10 mouse cellular contexts compared by ENCODE assay signal in genomic region chr7:142278183-142278582, GRCm38 (mm10). TPM values are rescaled to one million over a fixed set of nuclear protein-coding genes. Genes with fewer than 3 reads are reported as not detected.
DNase-seq lines count a peak whose midpoint lies in the region; ATAC-seq and TF ChIP-seq lines count a peak whose summit lies in the region.
"Not testable (repeated sequence)": the region's sequence is repeated elsewhere in the genome, so short reads cannot be mapped to it uniquely, and the experiment has no call there.
"Had no signal": no experiment of that assay in that cellular context is flagged by ENCODE, and none has a peak within 500 bp of the region (broad histone marks: within the 10 kb centered on the region; RNA-seq: fewer than 3 reads in every experiment).

No protein-coding gene starts in this region.

- not testable (repeated sequence) for H3K9me3 ChIP-seq in embryonic facial prominence, embryonic 10.5 days; heart, embryonic 10.5 days

- H3K36me3 ChIP-seq in embryonic facial prominence, embryonic 10.5 days (replicated peaks); heart, embryonic 10.5 days; testis, adult 2 months (ENCODE audit: control insufficient read depth, insufficient read depth, low read length): not testable (repeated sequence)

- H3K27ac ChIP-seq in bone marrow, adult 2 months (ENCODE audit: control insufficient read depth, insufficient read depth, low read depth, low read length, poor library complexity); embryonic facial prominence, embryonic 10.5 days (replicated peaks); heart, embryonic 10.5 days; testis, adult 2 months (ENCODE audit: control insufficient read depth, insufficient read depth, low read depth, low read length): not testable (repeated sequence)

- peak; percentile 61 for TF ChIP-seq CTCF in bone marrow, adult 2 months (IDR thresholded peaks at IDR 0.05; ENCODE audit: control insufficient read depth, insufficient read depth, low read length)
- peak; percentile 67; the same call in 1 of the 2 replicates for TF ChIP-seq CTCF in testis, adult 2 months (IDR thresholded peaks at IDR 0.05; ENCODE audit: control insufficient read depth, insufficient read depth, insufficient replicate concordance, low read depth, low read length)

- DNase-seq in CD4-positive, CD25-positive, alpha-beta regulatory T cell, adult 2 months (ENCODE audit: low read depth, low spot score), result peak; percentile 72
- DNase-seq in embryonic facial prominence, embryonic 10.5 days (ENCODE audit: low spot score), result peak; percentile 73
- DNase-seq in heart, embryonic 10.5 days (ENCODE audit: low spot score), result peak; percentile 81
- peak; percentile 65 to 77 for DNase-seq in kidney, postnatal 25 days
- DNase-seq in lung, adult 18-20 months, result peak; percentile 60 to 63

- not testable (repeated sequence) for TF ChIP-seq POLR2A in bone marrow, adult 2 months (IDR thresholded peaks at IDR 0.05; ENCODE audit: borderline replicate concordance, control insufficient read depth, low read depth, low read length); testis, adult 2 months (IDR thresholded peaks at IDR 0.05; ENCODE audit: control insufficient read depth, low read depth, low read length)

- not testable (repeated sequence) for H3K4me1 ChIP-seq in bone marrow, adult 2 months (ENCODE audit: control insufficient read depth, insufficient read depth, low read length); embryonic facial prominence, embryonic 10.5 days; testis, adult 2 months (ENCODE audit: control insufficient read depth, insufficient read depth, low read length)
- H3K4me1 ChIP-seq in heart, embryonic 10.5 days, result peaks cover 38% of the 10 kb centered on the region

- H3K27me3 ChIP-seq in embryonic facial prominence, embryonic 10.5 days (replicated peaks; ENCODE audit: low read depth, poor library complexity, severe bottlenecking), result peaks cover 17% of the 10 kb centered on the region
- not testable (repeated sequence) for H3K27me3 ChIP-seq in heart, embryonic 10.5 days (ENCODE audit: insufficient read depth, poor library complexity, severe bottlenecking); testis, adult 2 months (ENCODE audit: control insufficient read depth, insufficient read depth, low read length)

- not testable (repeated sequence) for H3K4me3 ChIP-seq in bone marrow, adult 2 months (replicated peaks; ENCODE audit: control insufficient read depth, low read depth, low read length); embryonic facial prominence, embryonic 10.5 days; heart, embryonic 10.5 days; testis, adult 2 months (ENCODE audit: control insufficient read depth, low read depth, low read length)

- peak; percentile 65; the same call in 1 of the 2 replicates for ATAC-seq in neutrophil, adult 5-6 weeks (ENCODE audit: extremely low read depth, insufficient number of reproducible peaks, low FRiP score, poor library complexity, severe bottlenecking)

- WGBS in bone marrow, adult 2 months, result 0% methylated on average over 3 of the region's 3 CpGs
- 1% methylated on average over 3 of the region's 3 CpGs for WGBS in embryonic facial prominence, embryonic 10.5 days
- WGBS in heart, embryonic 10.5 days, result 1% methylated on average over 3 of the region's 3 CpGs

RNA-seq across cellular contexts. Expression of gene Gm4559, which starts 4.0 kb away (rescaled TPM):
- polyA plus RNA-seq in bone marrow, adult 2 months (2011; ENCODE audit: insufficient read depth, insufficient read length, low replicate concordance, missing spikeins), result not detected in 2 replicates
- polyA plus RNA-seq in embryonic facial prominence, embryonic 10.5 days (2016; fragmentation: Nextera tagmentation; extraction: Ambion mirVana), result not detected in 2 replicates
- not detected in 2 replicates for polyA plus RNA-seq in heart, embryonic 10.5 days (2016; fragmentation: Nextera tagmentation; extraction: Ambion mirVana)
- total RNA-seq in neutrophil, adult 5-6 weeks (2017), result not detected in 2 replicates
- polyA plus RNA-seq in testis, adult 2 months (2012; rRNA removed), result not detected in 2 replicates
- polyA plus RNA-seq: heart, embryonic 12.5 days; lung, embryonic 15.5 days had no signal

RNA-seq across cellular contexts. Expression of gene Krtap5-1, which starts 18.7 kb away (rescaled TPM):
- not detected in 2 replicates for polyA plus RNA-seq in bone marrow, adult 2 months (2011; ENCODE audit: insufficient read depth, insufficient read length, low replicate concordance, missing spikeins)
- polyA plus RNA-seq in embryonic facial prominence, embryonic 10.5 days (2016; fragmentation: Nextera tagmentation; extraction: Ambion mirVana), result not detected in 2 replicates
- polyA plus RNA-seq in heart, embryonic 10.5 days (2016; fragmentation: Nextera tagmentation; extraction: Ambion mirVana), result not detected in 2 replicates
- total RNA-seq in neutrophil, adult 5-6 weeks (2017), result not detected in 2 replicates
- polyA plus RNA-seq in testis, adult 2 months (2012; rRNA removed), result not detected in 2 replicates
- polyA plus RNA-seq: heart, embryonic 12.5 days; lung, embryonic 15.5 days had no signal

RNA-seq across cellular contexts. Expression of gene Gm2431, which starts 20.0 kb away (rescaled TPM):
- polyA plus RNA-seq in bone marrow, adult 2 months (2011; ENCODE audit: insufficient read depth, insufficient read length, low replicate concordance, missing spikeins), result not detected in 2 replicates
- polyA plus RNA-seq in embryonic facial prominence, embryonic 10.5 days (2016; fragmentation: Nextera tagmentation; extraction: Ambion mirVana), result not detected in 2 replicates
- polyA plus RNA-seq in heart, embryonic 10.5 days (2016; fragmentation: Nextera tagmentation; extraction: Ambion mirVana), result not detected in 2 replicates
- not detected in 2 replicates for total RNA-seq in neutrophil, adult 5-6 weeks (2017)
- not detected in 2 replicates for polyA plus RNA-seq in testis, adult 2 months (2012; rRNA removed)
- polyA plus RNA-seq: heart, embryonic 12.5 days; lung, embryonic 15.5 days had no signal

RNA-seq across cellular contexts. Expression of gene Krtap5-4, which starts 25.2 kb away (rescaled TPM):
- not detected in 2 replicates for polyA plus RNA-seq in bone marrow, adult 2 months (2011; ENCODE audit: insufficient read depth, insufficient read length, low replicate concordance, missing spikeins)
- polyA plus RNA-seq in embryonic facial prominence, embryonic 10.5 days (2016; fragmentation: Nextera tagmentation; extraction: Ambion mirVana), result not detected in 2 replicates
- 0.34 TPM in 1 of 2 replicates, not detected in the other for polyA plus RNA-seq in heart, embryonic 10.5 days (2016; fragmentation: Nextera tagmentation; extraction: Ambion mirVana)
- not detected in 2 replicates for total RNA-seq in neutrophil, adult 5-6 weeks (2017)
- polyA plus RNA-seq in testis, adult 2 months (2012; rRNA removed), result not detected in 2 replicates
- polyA plus RNA-seq: heart, embryonic 12.5 days; lung, embryonic 15.5 days had no signal

RNA-seq across cellular contexts. Expression of gene Gm40460, which starts 37.3 kb away (rescaled TPM):
- polyA plus RNA-seq in bone marrow, adult 2 months (2011; ENCODE audit: insufficient read depth, insufficient read length, low replicate concordance, missing spikeins), result not detected in 2 replicates
- polyA plus RNA-seq in embryonic facial prominence, embryonic 10.5 days (2016; fragmentation: Nextera tagmentation; extraction: Ambion mirVana), result not detected in 2 replicates
- polyA plus RNA-seq in heart, embryonic 10.5 days (2016; fragmentation: Nextera tagmentation; extraction: Ambion mirVana), result not detected in 2 replicates
- not detected in 2 replicates for total RNA-seq in neutrophil, adult 5-6 weeks (2017)
- polyA plus RNA-seq in testis, adult 2 months (2012; rRNA removed), result not detected in 2 replicates
- polyA plus RNA-seq: heart, embryonic 12.5 days; lung, embryonic 15.5 days had no signal
